Mouse (Mus musculus) lung, postnatal 0 days (tissue): ENCODE data around the gene Ltbp1.

Experiments
- CTCF ChIP-seq: IDR thresholded peaks from 2 replicates; pipeline ENCODE4 v1.5.1; 2016; ENCODE audit warnings: antibody characterized with exemption, mild to moderate bottlenecking
- EP300 ChIP-seq: IDR thresholded peaks from 2 replicates; pipeline ENCODE4 v1.6.1; 2016; ENCODE audit warnings: antibody characterized with exemption, mild to moderate bottlenecking, control low read depth

DNA sequence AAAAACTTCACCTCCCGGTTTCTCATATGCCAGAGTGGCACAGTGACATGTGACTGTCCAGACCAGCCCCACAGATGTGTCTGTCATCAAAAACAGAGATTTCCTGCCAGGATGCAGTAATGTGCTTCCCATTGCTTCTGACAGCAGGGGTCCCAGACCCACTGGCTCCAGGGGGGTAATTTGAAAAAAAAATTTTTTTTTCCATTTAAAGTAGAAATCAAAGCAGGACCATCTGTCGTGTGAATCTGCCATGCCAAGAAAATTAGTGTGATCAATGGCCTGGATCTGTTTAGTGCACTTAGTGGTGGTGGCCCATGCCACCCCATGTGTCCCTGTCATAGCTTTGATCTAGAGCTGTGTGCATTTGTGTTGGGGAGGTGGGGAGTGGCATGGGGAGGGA is 374.8 kb downstream of the Ltbp1 start:
- TF ChIP-seq CTCF: no peak
- TF ChIP-seq EP300: no peak
